Mouse (Mus musculus): ENCODE measurements around the gene Slc2a9. TPM values are rescaled to one million over a fixed set of nuclear protein-coding genes. Genes with fewer than 3 reads are reported as not detected.

Slc2a9 gene
- total and polyA plus RNA-seq, 3 experiments = 1.3 to 1.6 (median 1.6) TPM

GRCm38 (mm10) chr5:38436681-38437080 is 66.3 kb downstream of the Slc2a9 start:
- DNase-seq = no peak
- TF ChIP-seq CTCF (IDR thresholded peaks at IDR 0.05) = peak; percentile 19; the same call in 1 of the 2 replicates
- no peak for TF ChIP-seq POLR2A (IDR thresholded peaks at IDR 0.05; ENCODE audit: insufficient read depth, low read depth, low read length)
- Histone ChIP-seq H3K4me1 (ENCODE audit: control insufficient read depth, insufficient read depth, low read length) (no peaks in the 10 kb centered on the region), H3K36me3 (ENCODE audit: control insufficient read depth, insufficient read depth, low read length) (no peaks in the 10 kb centered on the region), H3K79me2 (replicated peaks; ENCODE audit: control insufficient read depth, insufficient read depth, low read length) (no peaks in the 10 kb centered on the region), H3K27ac (no peak overlapping the region), H3K4me3 (no peak overlapping the region), H3K9ac (ENCODE audit: low read depth, low read length) (no peak overlapping the region), H3K27me3 (ENCODE audit: control insufficient read depth, insufficient read depth, low read length) (no peaks in the 10 kb centered on the region)
- intact Hi-C loops (cut with DNase I) = no loop called here
- WGBS = 93% methylated on average over 11 of the region's 11 CpGs

- 54% methylated on average over 3 of the region's 3 CpGs for WGBS
- intact Hi-C loops (cut with DNase I) = no loop called here
- DNase-seq = peak in 1 of 2 experiments; percentile 11
Observed at GRCm38 (mm10) chr5:38434875-38435274, 68.1 kb downstream of the Slc2a9 start.

GRCm38 (mm10) chr5:38431201-38431600 is 71.7 kb downstream of the Slc2a9 start:
- 64% methylated on average over 7 of the region's 7 CpGs for WGBS
- H3K27ac ChIP-seq = no peak overlapping the region
- intact Hi-C loops (cut with DNase I) = no loop called here
- H3K36me3 ChIP-seq (ENCODE audit: control insufficient read depth, insufficient read depth, low read length) = no peaks in the 10 kb centered on the region
- no peak for TF ChIP-seq EP300 (IDR thresholded peaks at IDR 0.05; ENCODE audit: insufficient read depth, low read depth, low read length)
- TF ChIP-seq CTCF (IDR thresholded peaks at IDR 0.05) = no peak
- no peak for TF ChIP-seq POLR2A (IDR thresholded peaks at IDR 0.05; ENCODE audit: insufficient read depth, low read depth, low read length)
- H3K4me3 ChIP-seq = no peak overlapping the region
- H3K9ac ChIP-seq (ENCODE audit: low read depth, low read length) = no peak overlapping the region
- H3K4me1 ChIP-seq (ENCODE audit: control insufficient read depth, insufficient read depth, low read length) = no peaks in the 10 kb centered on the region
- DNase-seq = no peak
- no peaks in the 10 kb centered on the region for H3K27me3 ChIP-seq (ENCODE audit: control insufficient read depth, insufficient read depth, low read length)
- no peaks in the 10 kb centered on the region for H3K79me2 ChIP-seq (replicated peaks; ENCODE audit: control insufficient read depth, insufficient read depth, low read length)

More at GRCm38 (mm10) chr5:38434875-38435274, 68.1 kb downstream of the Slc2a9 start:
- H3K27ac ChIP-seq = no peak overlapping the region
- no peaks in the 10 kb centered on the region for H3K79me2 ChIP-seq (replicated peaks; ENCODE audit: control insufficient read depth, insufficient read depth, low read length)
- no peak overlapping the region for H3K9ac ChIP-seq (ENCODE audit: low read depth, low read length)
- TF ChIP-seq CTCF (IDR thresholded peaks at IDR 0.05) = no peak
- TF ChIP-seq EP300 (IDR thresholded peaks at IDR 0.05; ENCODE audit: insufficient read depth, low read depth, low read length) = no peak
- TF ChIP-seq POLR2A (IDR thresholded peaks at IDR 0.05; ENCODE audit: insufficient read depth, low read depth, low read length) = no peak
- H3K36me3 ChIP-seq (ENCODE audit: control insufficient read depth, insufficient read depth, low read length) = no peaks in the 10 kb centered on the region
- H3K4me1 ChIP-seq (ENCODE audit: control insufficient read depth, insufficient read depth, low read length) = no peaks in the 10 kb centered on the region
- H3K27me3 ChIP-seq (ENCODE audit: control insufficient read depth, insufficient read depth, low read length) = no peaks in the 10 kb centered on the region
- H3K4me3 ChIP-seq = no peak overlapping the region

- intact Hi-C loops (cut with DNase I) = no loop called here
- H3K27ac ChIP-seq = no peak overlapping the region
- H3K27me3 ChIP-seq (ENCODE audit: control insufficient read depth, insufficient read depth, low read length) = no peaks in the 10 kb centered on the region
- WGBS = 45% methylated on average over 6 of the region's 6 CpGs
- H3K4me1 ChIP-seq (ENCODE audit: control insufficient read depth, insufficient read depth, low read length) = no peaks in the 10 kb centered on the region
- no peaks in the 10 kb centered on the region for H3K36me3 ChIP-seq (ENCODE audit: control insufficient read depth, insufficient read depth, low read length)
- H3K4me3 ChIP-seq = no peak overlapping the region
- H3K9ac ChIP-seq (ENCODE audit: low read depth, low read length) = no peak overlapping the region
- H3K79me2 ChIP-seq (replicated peaks; ENCODE audit: control insufficient read depth, insufficient read depth, low read length) = no peaks in the 10 kb centered on the region
- DNase-seq = no peak
- TF ChIP-seq POLR2A (IDR thresholded peaks at IDR 0.05; ENCODE audit: insufficient read depth, low read depth, low read length) (no peak), CTCF (IDR thresholded peaks at IDR 0.05) (no peak), EP300 (IDR thresholded peaks at IDR 0.05; ENCODE audit: insufficient read depth, low read depth, low read length) (no peak)
Observed at GRCm38 (mm10) chr5:38429106-38429505, 73.8 kb downstream of the Slc2a9 start.

GRCm38 (mm10) chr5:38427757-38428156 is 75.2 kb downstream of the Slc2a9 start:
- Histone ChIP-seq H3K4me1 (ENCODE audit: control insufficient read depth, insufficient read depth, low read length) (no peaks in the 10 kb centered on the region), H3K4me3 (no peak overlapping the region), H3K9ac (ENCODE audit: low read depth, low read length) (no peak overlapping the region), H3K36me3 (ENCODE audit: control insufficient read depth, insufficient read depth, low read length) (no peaks in the 10 kb centered on the region), H3K27ac (no peak overlapping the region), H3K79me2 (replicated peaks; ENCODE audit: control insufficient read depth, insufficient read depth, low read length) (no peaks in the 10 kb centered on the region), H3K27me3 (ENCODE audit: control insufficient read depth, insufficient read depth, low read length) (no peaks in the 10 kb centered on the region)
- no peak for DNase-seq
- WGBS = 45% methylated on average over 5 of the region's 5 CpGs
- no peak for TF ChIP-seq EP300 (IDR thresholded peaks at IDR 0.05; ENCODE audit: insufficient read depth, low read depth, low read length)
- no peak for TF ChIP-seq CTCF (IDR thresholded peaks at IDR 0.05)
- no peak for TF ChIP-seq POLR2A (IDR thresholded peaks at IDR 0.05; ENCODE audit: insufficient read depth, low read depth, low read length)
- intact Hi-C loops (cut with DNase I) = no loop called here

- H3K27ac ChIP-seq = no peak overlapping the region
- H3K27me3 ChIP-seq (ENCODE audit: control insufficient read depth, insufficient read depth, low read length) = no peaks in the 10 kb centered on the region
- H3K4me1 ChIP-seq (ENCODE audit: control insufficient read depth, insufficient read depth, low read length) = no peaks in the 10 kb centered on the region
- no peak overlapping the region for H3K9ac ChIP-seq (ENCODE audit: low read depth, low read length)
- no peak overlapping the region for H3K4me3 ChIP-seq
- WGBS = 59% methylated on average over 6 of the region's 6 CpGs
- H3K36me3 ChIP-seq (ENCODE audit: control insufficient read depth, insufficient read depth, low read length) = no peaks in the 10 kb centered on the region
- no peaks in the 10 kb centered on the region for H3K79me2 ChIP-seq (replicated peaks; ENCODE audit: control insufficient read depth, insufficient read depth, low read length)
- intact Hi-C loops (cut with DNase I) = no loop called here
- no peak for DNase-seq
- TF ChIP-seq EP300 (IDR thresholded peaks at IDR 0.05; ENCODE audit: insufficient read depth, low read depth, low read length) (no peak), CTCF (IDR thresholded peaks at IDR 0.05) (no peak), POLR2A (IDR thresholded peaks at IDR 0.05; ENCODE audit: insufficient read depth, low read depth, low read length) (no peak)
Observed at GRCm38 (mm10) chr5:38425569-38425968, 77.4 kb downstream of the Slc2a9 start.

Measured in heart, adult 2 months (tissue).